Mouse (Mus musculus): ENCODE measurements around the gene Bbip1. TPM values are rescaled to one million over a fixed set of nuclear protein-coding genes. Genes with fewer than 3 reads are reported as not detected.

Bbip1 gene
- polyA plus RNA-seq (2012; fragmentation: generic; extraction: Trizol): 17.8 TPM
- long read RNA-seq, experiment 1, transcript Bbip1-206 (4 exons, 662 nt): major isoform, 17 of 42 reads
- long read RNA-seq, experiment 1, partial matches to known transcripts: 14 of 42 reads
- long read RNA-seq, experiment 1, other reads (novel, unspliced or antisense): 7 of 42 reads
- long read RNA-seq, experiment 2, transcript Bbip1-206 (4 exons, 662 nt): major isoform, 9 of 20 reads
- long read RNA-seq, experiment 2, partial matches to known transcripts: 2 of 20 reads
- long read RNA-seq, experiment 2, other reads (novel, unspliced or antisense): 1 of 20 reads

DNA sequence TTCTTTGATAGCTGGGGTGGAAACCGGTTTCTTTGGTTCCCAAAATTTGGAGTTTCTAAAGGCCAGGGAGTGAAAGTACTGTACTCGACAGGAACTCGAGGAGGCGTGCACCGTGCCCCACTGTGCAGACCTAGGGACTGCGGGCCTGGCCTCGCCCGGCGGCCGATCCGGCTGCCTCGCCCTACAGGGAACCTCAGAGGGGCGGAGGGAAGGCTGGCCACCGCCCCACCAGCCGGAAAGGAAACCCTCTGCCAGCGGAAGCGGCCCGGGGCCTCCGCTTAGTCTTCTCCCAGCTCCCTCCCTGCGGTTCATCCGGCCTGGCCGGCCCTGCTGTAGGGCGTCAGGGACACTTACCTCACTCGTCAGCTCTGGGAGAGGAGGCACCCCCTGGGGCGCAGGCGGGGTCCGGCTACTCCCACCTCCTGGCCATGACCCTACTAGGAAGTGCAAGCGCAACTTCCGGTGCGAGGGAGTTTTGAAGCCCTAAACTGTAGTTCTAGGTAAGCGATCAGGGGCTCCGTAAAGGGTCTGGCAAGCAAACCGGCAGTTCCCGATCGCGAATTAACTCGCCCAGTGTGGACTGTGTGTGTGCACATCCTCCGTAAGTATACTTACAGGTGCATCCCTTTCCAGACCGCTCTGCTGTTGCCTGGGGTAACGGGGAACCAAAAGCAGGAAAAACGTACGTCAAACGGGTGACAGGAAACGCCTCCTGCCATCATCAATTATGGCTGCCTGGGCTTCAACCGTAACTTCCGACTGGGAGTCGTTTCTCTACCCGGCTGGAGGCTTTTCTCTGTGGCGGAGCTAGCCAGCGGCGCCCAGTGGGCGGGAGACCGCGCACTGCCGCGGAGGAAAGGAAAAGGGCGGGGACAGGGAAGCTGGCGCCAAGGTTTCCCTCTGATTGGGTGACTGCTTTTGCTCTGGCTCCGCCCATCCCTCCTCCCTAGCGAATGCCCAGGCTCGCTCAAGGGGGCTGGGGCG lies at the start of gene Bbip1, which contains the start of gene Shoc2:
Gene Bbip1, minus strand, starts transcription at position 826 of the 984 bp plus-strand sequence.
Gene Shoc2, plus strand, starts transcription at position 505 of the 984 bp plus-strand sequence.
- Histone ChIP-seq H3K4me3 (ENCODE audit: insufficient read depth, poor library complexity, severe bottlenecking) (peak within 1 kb of the TSS; percentile 65), H3K36me3 (ENCODE audit: control insufficient read depth, insufficient read depth) (no peaks in the 10 kb centered on the region), H3K27me3 (ENCODE audit: control insufficient read depth, insufficient read depth, insufficient read length) (no peaks in the 10 kb centered on the region), H3K79me2 (ENCODE audit: control insufficient read depth, insufficient read depth) (peaks cover 51% of the 10 kb centered on the region), H3K79me3 (ENCODE audit: low read depth) (peaks cover 32% of the 10 kb centered on the region), H3ac (ENCODE audit: control insufficient read depth, insufficient read length, low read depth) (peak within 1 kb of the TSS; percentile 87)
- TF ChIP-seq CTCF (IDR thresholded peaks at IDR 0.05; ENCODE audit: control insufficient read depth, insufficient read depth, insufficient read length): peak; percentile 13
- no peak for TF ChIP-seq MYOG (IDR thresholded peaks at IDR 0.05; ENCODE audit: control insufficient read depth, extremely low read depth, insufficient read length)
- TF ChIP-seq USF1 (IDR thresholded peaks at IDR 0.05; ENCODE audit: low read depth): no peak
- TF ChIP-seq CEBPB (IDR thresholded peaks at IDR 0.05; ENCODE audit: low read depth): no peak
- TF ChIP-seq MAX (IDR thresholded peaks at IDR 0.05): peak; percentile 37
- TF ChIP-seq MYOD1 (IDR thresholded peaks at IDR 0.05; ENCODE audit: control insufficient read depth, insufficient read length, low read depth): no peak
- TF ChIP-seq FOSL1 (IDR thresholded peaks at IDR 0.05; ENCODE audit: insufficient read depth, low read length, poor library complexity, severe bottlenecking): no peak

DNA sequence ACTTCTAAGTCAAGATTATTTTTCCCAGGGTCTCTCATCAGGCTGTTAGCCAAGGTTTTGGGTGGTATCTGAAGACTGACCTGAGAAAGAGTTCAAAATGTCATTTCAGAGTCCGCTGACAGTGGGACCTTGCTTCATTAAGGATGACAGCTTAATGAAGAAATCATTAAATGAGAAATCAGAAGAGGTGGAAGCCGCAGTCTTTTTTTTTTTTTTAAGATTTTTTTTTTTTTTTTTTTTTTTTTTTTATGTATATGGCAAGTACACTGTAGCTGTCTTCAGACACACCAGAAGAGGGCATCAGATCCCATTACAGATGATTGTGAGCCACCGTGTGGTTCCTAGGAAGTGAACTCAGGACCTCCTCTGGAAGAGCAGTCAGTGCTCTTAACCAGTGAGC lies 49.4 kb upstream of the Bbip1 start:
- no peaks in the 10 kb centered on the region for H3K27me3 ChIP-seq (ENCODE audit: control insufficient read depth, insufficient read depth, insufficient read length)
- peaks cover 80% of the 10 kb centered on the region for H3K79me2 ChIP-seq (ENCODE audit: control insufficient read depth, insufficient read depth)
- H3ac ChIP-seq (ENCODE audit: control insufficient read depth, insufficient read length, low read depth): no peak overlapping the region
- peaks cover 30% of the 10 kb centered on the region for H3K79me3 ChIP-seq (ENCODE audit: low read depth)
- no peaks in the 10 kb centered on the region for H3K36me3 ChIP-seq (ENCODE audit: control insufficient read depth, insufficient read depth)
- TF ChIP-seq CEBPB (IDR thresholded peaks at IDR 0.05; ENCODE audit: low read depth) (no peak), MYOD1 (IDR thresholded peaks at IDR 0.05; ENCODE audit: control insufficient read depth, insufficient read length, low read depth) (no peak), CTCF (IDR thresholded peaks at IDR 0.05; ENCODE audit: control insufficient read depth, insufficient read depth, insufficient read length) (no peak), MAX (IDR thresholded peaks at IDR 0.05) (no peak), FOSL1 (IDR thresholded peaks at IDR 0.05; ENCODE audit: insufficient read depth, low read length, poor library complexity, severe bottlenecking) (no peak), MYOG (IDR thresholded peaks at IDR 0.05; ENCODE audit: control insufficient read depth, extremely low read depth, insufficient read length) (no peak), USF1 (IDR thresholded peaks at IDR 0.05; ENCODE audit: low read depth) (no peak)
- H3K4me3 ChIP-seq (ENCODE audit: insufficient read depth, poor library complexity, severe bottlenecking): no peak overlapping the region

DNA sequence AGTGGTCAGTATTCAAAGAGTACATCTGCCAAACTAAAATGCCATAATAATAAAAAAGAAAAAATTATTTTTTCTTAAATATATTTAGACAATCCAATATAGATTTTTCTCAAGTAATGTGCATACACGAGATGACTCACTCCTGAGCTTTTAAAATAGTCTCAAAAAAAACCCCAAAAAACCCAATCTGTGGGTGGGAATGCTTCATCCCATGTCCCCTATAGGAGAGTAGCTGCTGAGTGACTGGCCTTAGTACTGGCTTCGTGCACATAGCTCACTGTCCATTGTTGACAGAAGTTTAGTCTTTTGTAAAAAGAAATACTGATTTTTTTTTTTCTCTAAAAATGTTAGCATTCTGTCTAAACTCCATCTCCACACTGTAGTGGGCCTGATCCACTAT lies 46.1 kb upstream of the Bbip1 start:
- Histone ChIP-seq H3ac (ENCODE audit: control insufficient read depth, insufficient read length, low read depth) (no peak overlapping the region), H3K4me3 (ENCODE audit: insufficient read depth, poor library complexity, severe bottlenecking) (no peak overlapping the region), H3K79me3 (ENCODE audit: low read depth) (peaks cover 26% of the 10 kb centered on the region), H3K79me2 (ENCODE audit: control insufficient read depth, insufficient read depth) (peaks cover 73% of the 10 kb centered on the region), H3K27me3 (ENCODE audit: control insufficient read depth, insufficient read depth, insufficient read length) (no peaks in the 10 kb centered on the region), H3K36me3 (ENCODE audit: control insufficient read depth, insufficient read depth) (peaks cover 10% of the 10 kb centered on the region)
- TF ChIP-seq MAX (IDR thresholded peaks at IDR 0.05) (no peak), USF1 (IDR thresholded peaks at IDR 0.05; ENCODE audit: low read depth) (no peak), FOSL1 (IDR thresholded peaks at IDR 0.05; ENCODE audit: insufficient read depth, low read length, poor library complexity, severe bottlenecking) (no peak), CTCF (IDR thresholded peaks at IDR 0.05; ENCODE audit: control insufficient read depth, insufficient read depth, insufficient read length) (no peak), MYOD1 (IDR thresholded peaks at IDR 0.05; ENCODE audit: control insufficient read depth, insufficient read length, low read depth) (no peak), MYOG (IDR thresholded peaks at IDR 0.05; ENCODE audit: control insufficient read depth, extremely low read depth, insufficient read length) (no peak), CEBPB (IDR thresholded peaks at IDR 0.05; ENCODE audit: low read depth) (no peak)

DNA sequence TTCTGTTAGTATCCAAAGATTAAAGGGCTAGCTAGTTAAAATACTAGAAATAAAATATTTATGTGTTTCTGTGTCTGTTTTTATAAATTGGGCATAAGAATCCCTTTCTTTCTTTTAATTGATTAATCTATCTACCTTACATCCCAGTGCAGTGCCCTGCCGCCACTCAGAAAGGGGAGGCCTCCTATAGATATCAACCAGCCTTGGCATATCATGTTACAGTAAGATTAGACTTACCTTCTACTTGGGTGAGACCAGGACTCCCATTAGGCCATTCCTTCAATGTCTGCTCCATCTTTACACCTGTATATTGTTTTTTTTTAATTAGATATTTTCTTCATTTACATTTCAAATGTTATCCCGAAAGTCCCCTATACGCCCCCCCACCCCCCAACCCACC lies 40.2 kb upstream of the Bbip1 start:
- Histone ChIP-seq H3K79me3 (ENCODE audit: low read depth) (peaks cover 40% of the 10 kb centered on the region), H3ac (ENCODE audit: control insufficient read depth, insufficient read length, low read depth) (no peak overlapping the region), H3K36me3 (ENCODE audit: control insufficient read depth, insufficient read depth) (peaks cover 10% of the 10 kb centered on the region), H3K27me3 (ENCODE audit: control insufficient read depth, insufficient read depth, insufficient read length) (no peaks in the 10 kb centered on the region), H3K79me2 (ENCODE audit: control insufficient read depth, insufficient read depth) (peaks cover 71% of the 10 kb centered on the region), H3K4me3 (ENCODE audit: insufficient read depth, poor library complexity, severe bottlenecking) (no peak overlapping the region)
- TF ChIP-seq USF1 (IDR thresholded peaks at IDR 0.05; ENCODE audit: low read depth) (no peak), MYOD1 (IDR thresholded peaks at IDR 0.05; ENCODE audit: control insufficient read depth, insufficient read length, low read depth) (no peak), CTCF (IDR thresholded peaks at IDR 0.05; ENCODE audit: control insufficient read depth, insufficient read depth, insufficient read length) (no peak), MAX (IDR thresholded peaks at IDR 0.05) (no peak), MYOG (IDR thresholded peaks at IDR 0.05; ENCODE audit: control insufficient read depth, extremely low read depth, insufficient read length) (no peak), CEBPB (IDR thresholded peaks at IDR 0.05; ENCODE audit: low read depth) (no peak), FOSL1 (IDR thresholded peaks at IDR 0.05; ENCODE audit: insufficient read depth, low read length, poor library complexity, severe bottlenecking) (no peak)

DNA sequence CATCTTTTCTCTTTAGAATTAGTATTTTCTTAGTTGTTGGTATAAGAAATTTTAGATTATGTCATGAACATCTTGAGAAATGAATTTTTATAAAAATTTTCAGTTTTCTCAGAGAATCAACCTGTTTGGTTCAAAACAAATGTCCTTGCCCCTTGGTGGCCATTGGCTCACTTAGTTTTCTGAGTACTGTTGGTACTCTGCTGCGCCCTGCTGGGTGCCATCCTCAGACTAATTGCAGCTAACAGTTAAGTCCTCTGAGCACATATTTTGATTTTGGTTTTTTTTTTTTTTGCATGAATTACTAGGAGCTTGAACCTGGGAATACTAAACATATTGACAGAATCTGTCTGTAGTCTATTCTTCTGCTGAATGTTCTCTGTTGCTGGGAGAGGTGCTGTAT lies 38.9 kb upstream of the Bbip1 start:
- Histone ChIP-seq H3K27me3 (ENCODE audit: control insufficient read depth, insufficient read depth, insufficient read length) (no peaks in the 10 kb centered on the region), H3ac (ENCODE audit: control insufficient read depth, insufficient read length, low read depth) (no peak overlapping the region), H3K79me2 (ENCODE audit: control insufficient read depth, insufficient read depth) (peaks cover 72% of the 10 kb centered on the region), H3K79me3 (ENCODE audit: low read depth) (peaks cover 52% of the 10 kb centered on the region), H3K4me3 (ENCODE audit: insufficient read depth, poor library complexity, severe bottlenecking) (no peak overlapping the region), H3K36me3 (ENCODE audit: control insufficient read depth, insufficient read depth) (peaks cover 10% of the 10 kb centered on the region)
- TF ChIP-seq FOSL1 (IDR thresholded peaks at IDR 0.05; ENCODE audit: insufficient read depth, low read length, poor library complexity, severe bottlenecking) (no peak), USF1 (IDR thresholded peaks at IDR 0.05; ENCODE audit: low read depth) (no peak)
